Mouse (Mus musculus): ENCODE measurements around the gene Ank2. TPM values are rescaled to one million over a fixed set of nuclear protein-coding genes. Genes with fewer than 3 reads are reported as not detected.
A peak's percentile ranks its signal among the peaks of the same experiment; 100 is the strongest.

The Ank2 gene
- polyA plus RNA-seq, 1 experiment: 32.5 TPM

DNA sequence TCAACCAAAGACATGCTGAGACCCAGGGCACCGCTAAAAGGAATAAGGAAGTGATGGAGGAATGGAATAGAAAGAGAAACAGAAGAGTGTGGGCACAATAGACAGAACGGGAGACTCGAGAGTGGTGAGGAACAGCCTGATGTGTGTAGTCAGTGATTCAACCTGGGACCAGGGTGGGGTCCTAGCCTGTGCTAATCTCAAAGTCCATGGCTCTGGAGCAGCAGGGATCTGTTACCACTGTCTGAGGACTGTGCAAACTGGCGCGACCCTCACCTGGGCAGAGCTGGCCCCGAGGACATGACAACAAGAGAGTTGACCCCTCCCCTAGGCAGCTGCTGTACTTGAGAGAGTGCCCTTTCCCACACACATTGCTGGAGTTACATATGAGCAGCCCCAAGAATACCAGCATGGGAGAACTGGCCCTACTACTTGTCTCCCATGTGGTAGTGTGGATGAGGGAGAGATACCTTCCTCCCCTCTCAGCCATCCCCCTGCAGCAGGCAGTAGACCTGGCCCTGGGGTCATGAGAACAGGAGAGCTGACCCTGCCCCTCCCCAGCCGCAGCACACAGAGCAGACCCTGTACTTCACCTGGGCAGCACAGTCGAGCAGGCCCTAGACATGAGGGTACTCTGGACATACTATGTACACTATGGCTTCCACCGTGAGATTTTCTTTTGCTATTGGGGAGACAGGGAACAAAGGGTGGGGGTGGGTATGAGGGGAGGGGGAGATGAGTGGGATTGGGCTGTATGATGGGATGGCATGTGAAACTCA lies 493.1 kb downstream of the Ank2 start:
- no peak overlapping the region for H3K4me3 ChIP-seq (ENCODE audit: insufficient read depth, low read depth, low read length)
- no peak overlapping the region for H3K27ac ChIP-seq (replicated peaks; ENCODE audit: low read depth, low read length)
- H3K4me1 ChIP-seq (ENCODE audit: control insufficient read depth, insufficient read depth, insufficient read length, low read length): no peaks in the 10 kb centered on the region; the same call in none of the 2 replicates

DNA sequence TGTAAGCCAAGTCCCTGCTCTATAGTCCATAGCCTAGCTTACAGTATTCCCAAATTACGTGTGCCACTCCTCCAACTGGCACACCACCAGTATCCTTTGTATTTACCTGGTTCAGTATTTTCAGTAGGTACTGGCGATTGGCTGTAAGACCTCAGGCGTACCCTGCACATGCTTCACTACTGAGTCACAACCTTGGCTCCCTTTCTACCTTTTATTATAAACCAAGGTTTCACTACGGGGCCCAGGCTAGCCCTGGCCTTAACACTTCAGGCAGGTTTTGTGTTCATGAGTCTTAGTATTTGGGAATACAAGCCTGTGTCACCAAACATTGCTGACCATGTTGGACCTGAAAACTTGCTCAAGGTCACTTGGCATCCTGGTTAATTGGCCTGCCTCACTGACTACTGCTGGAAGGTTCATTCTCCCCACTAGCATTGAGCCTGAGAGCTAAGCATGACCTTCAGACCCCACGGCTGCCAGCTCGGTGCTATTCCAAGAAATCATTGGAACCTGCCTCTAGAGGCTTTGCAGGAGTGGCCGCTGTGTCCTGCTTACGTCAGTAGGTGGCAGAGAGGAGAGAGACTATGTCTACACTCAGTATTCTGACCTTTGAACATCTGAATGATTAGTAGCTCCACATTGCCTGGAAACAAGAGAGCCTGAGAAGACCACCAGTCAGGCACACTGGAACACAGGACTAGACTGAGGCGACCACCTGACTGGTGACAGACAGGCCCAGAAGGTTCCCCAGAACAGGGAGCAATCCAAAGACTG lies 494.1 kb downstream of the Ank2 start:
- H3K4me1 ChIP-seq (ENCODE audit: control insufficient read depth, insufficient read depth, insufficient read length, low read length): no peaks in the 10 kb centered on the region; the same call in none of the 2 replicates
- peak overlapping the region; percentile 34; the same call in 1 of the 2 replicates for H3K27ac ChIP-seq (replicated peaks; ENCODE audit: low read depth, low read length)
- no peak overlapping the region for H3K4me3 ChIP-seq (ENCODE audit: insufficient read depth, low read depth, low read length)

DNA sequence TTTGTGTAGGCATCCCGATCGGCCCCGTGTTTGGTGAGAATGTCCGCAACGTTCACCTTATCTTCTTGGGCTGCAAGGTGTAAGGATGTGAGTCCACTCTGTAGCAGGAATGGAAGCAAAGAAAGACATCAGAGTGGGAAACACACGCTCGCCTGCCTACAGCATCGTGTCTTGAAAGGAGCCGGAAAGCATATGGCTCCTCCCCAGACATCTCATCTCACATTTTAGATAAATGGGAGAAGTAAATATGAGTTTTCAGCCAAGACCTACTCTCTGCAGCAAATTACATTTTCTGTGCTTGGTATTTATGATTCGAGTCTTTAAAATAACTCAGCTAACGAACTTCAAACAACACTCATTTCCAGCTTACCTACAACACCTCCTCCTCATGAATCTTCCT lies 495.2 kb downstream of the Ank2 start:
- Histone ChIP-seq H3K4me1 (ENCODE audit: control insufficient read depth, insufficient read depth, insufficient read length, low read length) (no peaks in the 10 kb centered on the region; the same call in none of the 2 replicates), H3K27ac (replicated peaks; ENCODE audit: low read depth, low read length) (no peak overlapping the region), H3K4me3 (ENCODE audit: insufficient read depth, low read depth, low read length) (no peak overlapping the region)

DNA sequence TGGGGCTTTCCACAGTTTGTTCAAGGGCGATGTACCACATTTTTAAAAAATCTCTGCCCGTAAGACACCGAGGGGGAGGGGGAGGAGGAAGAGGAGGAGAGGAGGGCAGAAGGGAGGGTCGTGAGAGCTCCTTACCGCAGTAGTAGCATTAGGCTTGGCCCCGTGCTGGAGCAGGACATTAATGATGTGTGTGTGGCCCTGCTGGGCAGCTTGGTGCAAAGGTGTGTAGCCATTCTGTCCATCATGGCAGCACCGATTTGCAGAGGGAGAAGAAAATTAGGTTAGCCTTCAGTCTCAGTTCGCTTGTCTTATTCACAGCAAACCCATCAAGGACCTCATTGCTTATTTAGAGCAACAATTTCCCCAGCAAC lies 500.4 kb downstream of the Ank2 start:
- H3K4me3 ChIP-seq (ENCODE audit: insufficient read depth, low read depth, low read length): no peak overlapping the region
- no peak overlapping the region for H3K27ac ChIP-seq (replicated peaks; ENCODE audit: low read depth, low read length)
- no peaks in the 10 kb centered on the region for H3K4me1 ChIP-seq (ENCODE audit: control insufficient read depth, insufficient read depth, insufficient read length, low read length)

DNA sequence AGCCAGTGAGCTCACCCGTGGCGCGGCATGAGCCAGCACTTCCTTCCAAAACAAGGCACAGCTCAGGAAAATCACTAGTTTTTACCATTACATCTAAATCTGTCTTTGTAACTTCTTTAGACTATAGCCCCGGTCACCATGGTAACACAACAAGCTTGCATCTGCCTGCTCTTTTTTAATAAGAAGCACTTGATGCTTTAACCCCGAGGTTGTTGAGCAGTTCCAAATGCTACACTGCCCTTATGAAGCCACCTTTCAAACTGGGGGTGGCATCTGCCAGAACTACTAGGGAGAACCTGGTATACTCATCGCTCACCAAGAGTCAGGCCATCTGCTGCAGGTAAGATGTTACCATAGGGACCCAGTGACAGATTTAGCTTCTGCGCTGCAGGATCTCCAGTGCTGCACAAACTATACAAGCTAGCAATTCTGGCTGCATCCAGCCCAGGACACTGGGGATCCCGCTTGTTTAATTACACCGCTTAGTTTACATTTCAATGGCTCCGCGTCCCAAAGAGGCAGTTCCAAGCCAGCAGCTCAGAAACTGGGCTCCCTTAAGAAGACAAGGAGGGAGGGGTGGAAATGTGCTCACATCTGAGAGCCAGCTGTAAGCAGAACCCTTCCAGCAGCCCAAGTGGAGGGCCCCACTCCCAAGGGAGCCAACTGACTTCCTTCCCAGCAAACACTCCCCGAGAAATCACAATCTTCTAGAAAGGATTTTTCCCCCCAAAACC lies 501.0 kb downstream of the Ank2 start:
- Histone ChIP-seq H3K27ac (replicated peaks; ENCODE audit: low read depth, low read length) (no peak overlapping the region), H3K4me3 (ENCODE audit: insufficient read depth, low read depth, low read length) (no peak overlapping the region), H3K4me1 (ENCODE audit: control insufficient read depth, insufficient read depth, insufficient read length, low read length) (no peaks in the 10 kb centered on the region)

DNA sequence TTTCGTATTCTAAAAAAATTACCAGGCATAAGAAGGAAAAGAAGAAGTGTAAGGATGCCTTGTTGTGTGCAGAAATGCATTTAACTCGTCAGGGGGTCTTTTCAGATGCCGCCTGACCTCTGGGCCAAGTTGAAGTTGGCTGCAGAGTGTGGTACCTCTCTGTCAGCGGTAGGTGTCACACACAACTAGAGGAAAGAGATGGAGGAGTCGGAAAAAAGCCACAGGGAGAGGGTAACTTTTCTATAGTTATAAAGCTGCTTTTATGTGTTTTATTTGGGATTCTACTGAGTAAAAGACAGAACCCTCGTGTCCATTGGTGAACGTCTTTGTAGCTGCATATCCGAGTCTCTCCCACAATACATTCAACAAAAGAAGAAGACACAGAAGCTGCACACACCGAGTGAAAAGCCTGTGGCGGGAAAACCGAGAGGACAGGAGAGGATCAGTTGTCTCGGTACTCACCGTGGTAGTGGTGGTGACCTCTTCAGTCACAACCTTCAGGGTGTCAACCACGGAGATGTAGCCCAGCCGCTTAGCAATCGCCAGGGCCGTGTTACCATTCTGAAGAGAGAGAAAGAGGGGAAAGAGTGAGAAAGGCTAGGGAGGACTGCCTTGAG lies 501.7 kb downstream of the Ank2 start:
- Histone ChIP-seq H3K27ac (replicated peaks; ENCODE audit: low read depth, low read length) (no peak overlapping the region), H3K4me1 (ENCODE audit: control insufficient read depth, insufficient read depth, insufficient read length, low read length) (no peaks in the 10 kb centered on the region), H3K4me3 (ENCODE audit: insufficient read depth, low read depth, low read length) (no peak overlapping the region)

- H3K4me1 ChIP-seq (ENCODE audit: control insufficient read depth, insufficient read depth, insufficient read length, low read length): no peaks in the 10 kb centered on the region
- H3K4me3 ChIP-seq (ENCODE audit: insufficient read depth, low read depth, low read length): no peak overlapping the region
- H3K27ac ChIP-seq (replicated peaks; ENCODE audit: low read depth, low read length): no peak overlapping the region
Measured at GRCm38 (mm10) chr3:126996721-126997120, 502.4 kb downstream of the Ank2 start.

GRCm38 (mm10) chr3:126995970-126996369 lies 503.2 kb downstream of the Ank2 start:
- H3K4me3 ChIP-seq (ENCODE audit: insufficient read depth, low read depth, low read length): no peak overlapping the region
- no peaks in the 10 kb centered on the region for H3K4me1 ChIP-seq (ENCODE audit: control insufficient read depth, insufficient read depth, insufficient read length, low read length)
- no peak overlapping the region for H3K27ac ChIP-seq (replicated peaks; ENCODE audit: low read depth, low read length)

DNA sequence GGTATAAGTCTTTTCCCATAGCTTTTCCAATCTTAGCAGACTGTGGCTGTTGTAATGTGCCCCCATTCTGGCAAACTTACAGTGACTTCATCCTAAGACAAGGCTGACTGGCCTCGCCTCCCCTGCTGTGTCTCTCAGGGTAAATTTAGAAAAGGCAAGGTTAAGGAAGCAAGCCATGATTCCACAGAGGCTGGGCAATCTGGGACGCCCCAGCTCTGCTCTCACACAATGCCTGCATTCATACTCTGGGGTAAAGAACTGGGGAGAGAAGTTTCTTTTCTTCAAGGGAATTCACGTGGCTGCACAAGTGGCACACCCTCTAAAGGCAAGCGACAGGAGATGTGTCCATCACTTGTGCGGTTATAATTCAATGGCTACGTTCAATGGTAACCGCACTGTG lies 505.0 kb downstream of the Ank2 start:
- Histone ChIP-seq H3K4me3 (ENCODE audit: insufficient read depth, low read depth, low read length) (no peak overlapping the region), H3K4me1 (ENCODE audit: control insufficient read depth, insufficient read depth, insufficient read length, low read length) (no peaks in the 10 kb centered on the region), H3K27ac (replicated peaks; ENCODE audit: low read depth, low read length) (no peak overlapping the region)

GRCm38 (mm10) chr3:126989936-126990335 lies 509.2 kb downstream of the Ank2 start:
- H3K4me1 ChIP-seq (ENCODE audit: control insufficient read depth, insufficient read depth, insufficient read length, low read length): no peaks in the 10 kb centered on the region
- no peak overlapping the region for H3K27ac ChIP-seq (replicated peaks; ENCODE audit: low read depth, low read length)
- H3K4me3 ChIP-seq (ENCODE audit: insufficient read depth, low read depth, low read length): no peak overlapping the region

- Histone ChIP-seq H3K4me1 (ENCODE audit: control insufficient read depth, insufficient read depth, insufficient read length, low read length) (no peaks in the 10 kb centered on the region), H3K27ac (replicated peaks; ENCODE audit: low read depth, low read length) (no peak overlapping the region), H3K4me3 (ENCODE audit: insufficient read depth, low read depth, low read length) (no peak overlapping the region)
Measured at GRCm38 (mm10) chr3:126986687-126987086, 512.5 kb downstream of the Ank2 start.

GRCm38 (mm10) chr3:126982814-126983213 lies 516.3 kb downstream of the Ank2 start:
- Histone ChIP-seq H3K4me3 (ENCODE audit: insufficient read depth, low read depth, low read length) (no peak overlapping the region), H3K27ac (replicated peaks; ENCODE audit: low read depth, low read length) (no peak overlapping the region), H3K4me1 (ENCODE audit: control insufficient read depth, insufficient read depth, insufficient read length, low read length) (no peaks in the 10 kb centered on the region)

DNA sequence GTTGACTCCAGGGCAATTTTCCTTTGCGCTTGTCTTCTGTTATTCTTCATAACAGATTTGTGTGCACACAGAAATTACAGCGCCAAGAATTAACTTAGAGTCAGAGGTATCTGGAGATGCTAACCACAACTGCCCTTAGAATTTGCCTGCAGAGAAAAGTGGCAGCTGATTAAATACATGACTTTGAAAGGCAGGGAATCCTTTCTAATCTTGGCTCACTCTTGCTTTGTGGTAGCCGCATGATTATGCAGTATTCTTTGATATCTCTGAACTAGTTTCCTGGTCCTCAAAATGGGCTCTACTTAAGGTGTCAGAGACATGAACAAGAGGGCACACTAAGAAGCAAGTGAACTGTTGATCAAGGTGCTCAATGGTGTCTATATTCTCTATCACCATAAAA lies 518.0 kb downstream of the Ank2 start:
- Histone ChIP-seq H3K4me3 (ENCODE audit: insufficient read depth, low read depth, low read length) (no peak overlapping the region), H3K27ac (replicated peaks; ENCODE audit: low read depth, low read length) (no peak overlapping the region), H3K4me1 (ENCODE audit: control insufficient read depth, insufficient read depth, insufficient read length, low read length) (no peaks in the 10 kb centered on the region)

DNA sequence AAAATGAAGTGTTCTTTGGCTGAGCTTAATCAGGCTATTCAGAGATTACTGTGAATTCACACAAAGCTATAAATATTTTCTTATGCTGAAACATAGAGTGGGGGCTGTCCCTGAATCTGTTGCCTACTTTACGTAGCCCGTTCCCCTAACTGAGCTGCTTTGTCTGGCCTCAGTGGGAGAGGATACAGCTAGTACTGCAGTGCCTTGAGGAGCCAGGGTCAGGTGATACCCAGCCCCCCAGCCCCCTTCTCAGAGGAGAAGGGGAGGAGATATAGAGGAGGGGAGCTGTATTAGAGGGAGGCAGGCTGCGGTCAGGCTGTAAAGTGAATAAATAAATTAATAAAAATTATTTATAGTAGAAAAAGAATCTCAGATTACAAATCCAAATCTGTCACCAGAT lies 519.5 kb downstream of the Ank2 start:
- no peak overlapping the region for H3K4me3 ChIP-seq (ENCODE audit: insufficient read depth, low read depth, low read length)
- H3K27ac ChIP-seq (replicated peaks; ENCODE audit: low read depth, low read length): no peak overlapping the region
- H3K4me1 ChIP-seq (ENCODE audit: control insufficient read depth, insufficient read depth, insufficient read length, low read length): no peaks in the 10 kb centered on the region
